Mouse (Mus musculus) lung, embryonic 16.5 days (tissue): ENCODE data around the gene Mosmo. TPM values are rescaled to one million over a fixed set of nuclear protein-coding genes. Genes with fewer than 3 reads are reported as not detected.
"Not testable (repeated sequence)": the region's sequence is repeated elsewhere in the genome, so short reads cannot be mapped to it uniquely, and the experiment has no call there.

Source experiments
- ATAC-seq: fragments of 200-750 bp; cut with Nextera tagmentation; 2 replicates; pipeline ENCODE4 v1.8.0; 2017; ENCODE audit warnings: low read depth, mild to moderate bottlenecking, moderate library complexity
- H3K27ac ChIP-seq: fragments of 300-500 bp; sonication (generic); 2 replicates; pipeline ENCODE4 v1.5.1; 2014; ENCODE audit warnings: mild to moderate bottlenecking, control low read depth, low read length
- H3K27me3 ChIP-seq: fragments of 300-500 bp; sonication (generic); 2 replicates; pipeline ENCODE4 v1.6.1; 2014; ENCODE audit warnings: low read depth, low read length, mixed read lengths; ENCODE audit not compliant: control insufficient read depth, insufficient read depth
- H3K36me3 ChIP-seq: fragments of 300-500 bp; sonication (generic); 2 replicates; pipeline ENCODE4 v1.6.1; 2014; ENCODE audit warnings: low read length; ENCODE audit not compliant: control insufficient read depth, insufficient read depth
- H3K4me1 ChIP-seq: fragments of 300-500 bp; sonication (generic); replicated peaks from 2 replicates; pipeline ENCODE4 v1.6.1; 2014; ENCODE audit warnings: low read length, mixed read lengths; ENCODE audit not compliant: control insufficient read depth, insufficient read depth
- H3K4me2 ChIP-seq: fragments of 300-500 bp; sonication (generic); 2 replicates; pipeline ENCODE4 v1.6.1; 2014; ENCODE audit warnings: low read depth, low read length, control low read depth
- H3K4me3 ChIP-seq: fragments of 300-500 bp; sonication (generic); 2 replicates; pipeline ENCODE4 v1.5.1; 2014; ENCODE audit warnings: mild to moderate bottlenecking, low read length, control low read depth
- H3K9ac ChIP-seq: fragments of 300-500 bp; sonication (generic); 2 replicates; pipeline ENCODE4 v1.6.1; 2014; ENCODE audit warnings: low read length, control low read depth
- H3K9me3 ChIP-seq: fragments of 300-500 bp; sonication (generic); 2 replicates; pipeline ENCODE4 v1.6.1; 2016; ENCODE audit warnings: low read length; ENCODE audit not compliant: control insufficient read depth
- WGBS: fragments of 180-500 bp; shearing (Covaris S2); extraction: QIAGEN DNeasy Blood & Tissue Kit; methylation state at CpG from one replicate; pipeline ENCODE4 v1.1.7; 2014; 5-methylcytosine and 5-hydroxymethylcytosine counted together
- polyA plus RNA-seq: library from polyadenylated mRNA; unstranded; fragments of >200 nt; fragmentation: Nextera tagmentation; extraction: Ambion mirVana; gene quantifications from 2 replicates; pipeline ENCODE4 v1.2.1, GENCODE M21; 2015

Mosmo gene
- polyA plus RNA-seq, 1 experiment from 2014 or later = 11.7 TPM

GRCm38 (mm10) chr7:120695196-120695595 lies 17.8 kb downstream of the Mosmo start:
- no peaks in the 10 kb centered on the region for H3K9me3 ChIP-seq
- H3K9ac ChIP-seq = no peak overlapping the region
- no peaks in the 10 kb centered on the region for H3K27me3 ChIP-seq
- H3K27ac ChIP-seq = no peak overlapping the region
- no peaks in the 10 kb centered on the region for H3K4me1 ChIP-seq
- no peak overlapping the region for H3K4me2 ChIP-seq
- no peaks in the 10 kb centered on the region for H3K36me3 ChIP-seq
- ATAC-seq = no peak
- WGBS = 35% methylated on average over 6 of the region's 6 CpGs
- no peak overlapping the region for H3K4me3 ChIP-seq

DNA sequence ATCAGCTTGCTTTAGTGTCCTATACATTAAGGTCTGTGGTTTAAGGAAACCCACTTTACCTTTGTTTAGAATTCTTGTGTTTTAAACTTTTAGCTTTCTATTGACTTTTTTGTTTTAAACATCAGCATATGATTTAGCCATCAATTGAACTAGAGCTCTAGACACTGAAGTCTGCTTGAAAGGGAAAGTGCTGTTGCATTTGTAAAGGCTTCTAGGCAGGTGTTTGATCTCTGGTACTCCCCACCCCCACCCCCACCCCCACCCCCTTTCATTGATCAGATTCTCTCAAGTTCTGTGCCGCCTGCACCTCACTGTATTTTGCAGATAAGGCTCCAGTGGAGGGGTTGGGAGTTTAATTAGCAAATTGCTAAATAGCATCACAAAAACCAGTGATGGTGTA lies 18.2 kb downstream of the Mosmo start:
- H3K4me1 ChIP-seq = no peaks in the 10 kb centered on the region
- no peak overlapping the region for H3K9ac ChIP-seq
- ATAC-seq = no peak
- no peak overlapping the region for H3K27ac ChIP-seq
- 79% methylated on average over 1 of the region's 1 CpGs for WGBS
- no peak overlapping the region for H3K4me3 ChIP-seq
- H3K9me3 ChIP-seq = no peaks in the 10 kb centered on the region
- no peak overlapping the region for H3K4me2 ChIP-seq
- H3K27me3 ChIP-seq = no peaks in the 10 kb centered on the region
- no peaks in the 10 kb centered on the region for H3K36me3 ChIP-seq

DNA sequence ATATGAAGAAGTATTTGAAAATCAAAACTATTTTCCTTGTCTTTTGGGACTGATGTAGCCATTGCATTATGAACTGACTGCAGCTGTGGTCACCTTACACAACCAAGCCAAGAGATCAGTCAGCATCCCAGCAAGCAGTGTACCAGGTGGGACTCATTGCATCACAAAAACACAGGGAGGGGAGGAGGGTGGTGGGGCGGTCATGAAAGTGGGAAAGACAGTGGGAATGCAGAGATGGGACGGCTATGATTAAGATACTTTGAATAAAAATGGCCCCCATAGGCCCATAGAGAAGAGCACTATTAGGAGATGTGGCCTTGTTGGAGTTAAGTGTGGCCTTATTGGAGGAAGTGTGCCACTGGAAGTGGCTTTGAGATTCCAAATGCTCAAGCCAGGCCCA lies 18.9 kb downstream of the Mosmo start:
- no peak for ATAC-seq
- no peak overlapping the region for H3K4me2 ChIP-seq
- no peaks in the 10 kb centered on the region for H3K36me3 ChIP-seq
- H3K4me1 ChIP-seq = no peaks in the 10 kb centered on the region
- H3K9me3 ChIP-seq = no peaks in the 10 kb centered on the region
- 92% methylated on average over 2 of the region's 2 CpGs for WGBS
- H3K4me3 ChIP-seq = no peak overlapping the region
- H3K9ac ChIP-seq = no peak overlapping the region
- no peaks in the 10 kb centered on the region for H3K27me3 ChIP-seq
- H3K27ac ChIP-seq = no peak overlapping the region

- H3K4me2 ChIP-seq = no peak overlapping the region
- no peaks in the 10 kb centered on the region for H3K4me1 ChIP-seq
- H3K27me3 ChIP-seq = no peaks in the 10 kb centered on the region
- no peaks in the 10 kb centered on the region for H3K9me3 ChIP-seq
- H3K27ac ChIP-seq = no peak overlapping the region
- WGBS = 87% methylated on average over 6 of the region's 6 CpGs
- no peak overlapping the region for H3K4me3 ChIP-seq
- H3K9ac ChIP-seq = no peak overlapping the region
- H3K36me3 ChIP-seq = no peaks in the 10 kb centered on the region
- no peak for ATAC-seq
These were observed 22.2 kb downstream of the Mosmo start for GRCm38 (mm10) chr7:120699586-120699985.

DNA sequence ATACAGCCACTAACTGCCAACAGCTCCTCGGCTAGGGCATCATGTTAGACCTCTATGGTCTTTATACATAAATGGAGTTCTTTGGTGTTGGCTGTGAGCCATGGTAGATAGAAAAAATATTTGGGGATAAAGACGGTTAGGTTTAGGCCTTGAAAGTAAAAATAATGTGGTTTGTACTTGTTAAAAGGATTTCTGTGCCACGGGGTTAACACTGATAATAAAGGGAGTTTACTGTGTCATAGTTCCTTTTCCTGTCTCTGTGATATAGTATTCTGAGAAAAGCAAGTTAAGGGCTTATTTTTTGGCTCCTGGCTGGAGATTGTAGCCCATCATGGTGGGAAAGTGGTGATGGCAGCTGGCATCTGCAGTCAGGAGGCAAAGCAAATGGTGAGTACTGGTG lies 26.5 kb downstream of the Mosmo start:
- H3K36me3 ChIP-seq = no peaks in the 10 kb centered on the region
- no peaks in the 10 kb centered on the region for H3K4me1 ChIP-seq
- no peaks in the 10 kb centered on the region for H3K9me3 ChIP-seq
- H3K4me2 ChIP-seq = no peak overlapping the region
- WGBS = 44% methylated on average over 3 of the region's 3 CpGs
- no peaks in the 10 kb centered on the region for H3K27me3 ChIP-seq
- H3K27ac ChIP-seq = no peak overlapping the region
- H3K4me3 ChIP-seq = no peak overlapping the region
- ATAC-seq = no peak
- no peak overlapping the region for H3K9ac ChIP-seq

DNA sequence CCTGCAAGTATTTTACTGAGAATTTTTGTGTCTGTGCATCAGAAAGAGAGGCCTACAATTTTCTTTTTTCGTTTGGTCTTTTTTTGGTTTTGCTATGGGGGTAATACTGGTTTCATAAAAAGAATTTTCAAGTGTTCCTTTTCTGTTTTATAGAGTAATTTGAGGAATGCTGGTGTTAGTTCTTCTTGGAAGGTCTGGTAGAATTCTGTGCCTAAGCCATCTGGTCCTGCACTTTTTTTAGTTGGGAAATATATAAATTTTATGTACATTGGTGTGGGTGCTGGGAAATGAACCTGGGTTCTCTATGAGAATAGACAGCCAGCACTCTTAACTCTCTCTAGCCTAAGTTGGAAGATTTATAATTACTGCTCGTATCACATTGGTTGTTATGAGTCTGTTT lies 34.7 kb downstream of the Mosmo start:
- no peak for ATAC-seq
- Histone ChIP-seq H3K9ac (no peak overlapping the region), H3K4me2 (no peak overlapping the region), H3K27me3 (no peaks in the 10 kb centered on the region), H3K4me3 (no peak overlapping the region), H3K27ac (no peak overlapping the region), H3K36me3 (no peaks in the 10 kb centered on the region), H3K9me3 (no peaks in the 10 kb centered on the region), H3K4me1 (no peaks in the 10 kb centered on the region)
- 90% methylated on average over 2 of the region's 2 CpGs for WGBS

- WGBS = 82% methylated on average over 2 of the region's 2 CpGs
- H3K4me1 ChIP-seq = no peaks in the 10 kb centered on the region
- H3K4me2 ChIP-seq = no peak overlapping the region
- no peaks in the 10 kb centered on the region for H3K9me3 ChIP-seq
- no peak overlapping the region for H3K27ac ChIP-seq
- no peak overlapping the region for H3K9ac ChIP-seq
- H3K27me3 ChIP-seq = no peaks in the 10 kb centered on the region
- no peaks in the 10 kb centered on the region for H3K36me3 ChIP-seq
- H3K4me3 ChIP-seq = no peak overlapping the region
- ATAC-seq = no peak
These were observed 35.8 kb downstream of the Mosmo start for GRCm38 (mm10) chr7:120713225-120713624.

DNA sequence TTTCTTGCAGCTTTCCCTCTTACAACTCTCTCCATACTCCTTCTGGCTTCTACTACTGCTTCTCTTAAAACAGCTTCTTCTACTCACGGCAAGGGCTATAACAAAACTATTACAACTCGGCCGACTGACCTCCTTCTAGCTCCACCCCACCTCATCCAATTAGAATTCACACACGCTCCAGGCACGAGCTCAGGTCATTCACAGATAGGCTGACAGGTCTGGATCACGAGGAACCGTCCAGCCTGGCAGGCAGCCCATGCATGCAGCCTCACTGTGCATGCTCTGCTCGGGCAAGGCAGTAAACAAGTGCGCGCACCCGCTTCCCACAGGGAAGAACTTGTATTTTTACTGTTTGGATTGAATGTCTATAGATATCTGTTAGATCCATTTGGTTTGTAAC lies 36.5 kb downstream of the Mosmo start:
- not testable (repeated sequence) for H3K27ac ChIP-seq, H3K36me3 ChIP-seq, H3K9ac ChIP-seq, H3K4me3 ChIP-seq, H3K9me3 ChIP-seq, H3K4me1 ChIP-seq, ATAC-seq, H3K4me2 ChIP-seq, H3K27me3 ChIP-seq
- WGBS = 86% methylated on average over 11 of the region's 11 CpGs

DNA sequence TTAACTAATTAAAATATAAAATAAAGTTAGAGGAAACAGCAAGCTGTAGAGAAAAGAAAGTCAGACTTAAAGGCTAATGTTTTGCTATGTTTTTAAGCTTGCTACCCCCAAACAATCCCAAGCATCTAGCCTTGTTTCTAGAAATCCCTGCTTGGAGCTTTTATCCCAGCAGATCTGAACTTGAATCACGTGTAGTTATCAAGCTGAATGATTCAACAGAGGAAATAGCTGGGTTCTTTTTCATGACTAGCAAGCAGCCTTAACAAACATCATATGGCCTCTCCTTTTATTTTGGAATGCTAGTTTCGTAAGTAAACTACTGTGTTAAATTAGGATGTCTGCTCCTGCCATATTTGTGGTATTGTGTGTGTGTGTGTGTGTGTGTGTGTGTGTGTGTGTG lies 39.8 kb downstream of the Mosmo start:
- no peak overlapping the region for H3K9ac ChIP-seq
- H3K27me3 ChIP-seq = no peaks in the 10 kb centered on the region
- 72% methylated on average over 2 of the region's 2 CpGs for WGBS
- H3K4me1 ChIP-seq = no peaks in the 10 kb centered on the region
- H3K27ac ChIP-seq = no peak overlapping the region
- H3K36me3 ChIP-seq = no peaks in the 10 kb centered on the region
- no peak overlapping the region for H3K4me2 ChIP-seq
- H3K4me3 ChIP-seq = no peak overlapping the region
- no peaks in the 10 kb centered on the region for H3K9me3 ChIP-seq
- ATAC-seq = no peak

GRCm38 (mm10) chr7:120721051-120721450 lies 43.6 kb downstream of the Mosmo start:
- 75% methylated on average over 5 of the region's 5 CpGs for WGBS
- Histone ChIP-seq H3K4me1 (no peaks in the 10 kb centered on the region), H3K4me3 (no peak overlapping the region), H3K36me3 (no peaks in the 10 kb centered on the region), H3K27me3 (no peaks in the 10 kb centered on the region), H3K27ac (no peak overlapping the region), H3K9me3 (no peaks in the 10 kb centered on the region), H3K9ac (no peak overlapping the region), H3K4me2 (no peak overlapping the region)
- ATAC-seq = no peak
